Mouse (Mus musculus) liver, adult (tissue): ENCODE data around the gene Esp4.
"Not testable (repeated sequence)": the region's sequence is repeated elsewhere in the genome, so short reads cannot be mapped to it uniquely, and the experiment has no call there.

ENCODE experiments used
- GATA4 ChIP-seq: IDR thresholded peaks from 2 replicates; pipeline ENCODE4 v1.6.1; 2014; ENCODE audit warnings: mild to moderate bottlenecking, low read length; ENCODE audit not compliant: insufficient replicate concordance

Gene Esp4

DNA sequence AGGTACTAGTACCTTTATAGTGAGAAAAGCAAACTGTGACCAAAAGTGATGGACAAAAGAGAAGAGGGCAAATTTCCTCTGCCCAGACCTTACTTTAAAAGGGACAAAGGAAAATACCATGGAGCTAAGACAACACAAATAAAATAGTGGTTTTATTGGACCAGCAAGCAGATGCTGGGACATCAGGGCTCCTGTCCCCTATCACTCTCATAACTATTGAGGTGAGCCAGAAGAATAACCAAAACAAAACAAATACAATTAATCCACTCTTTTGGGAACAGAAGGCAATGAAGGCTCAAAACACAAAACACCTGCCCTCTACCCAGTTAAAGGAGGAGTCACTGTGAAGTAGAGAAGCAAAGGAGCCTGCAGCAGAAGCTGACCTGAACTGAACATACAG is at the start of gene Esp4:
Gene Esp4 (plus strand): TSS at position 301 of the 400 bp plus-strand sequence.
- TF ChIP-seq GATA4 = no peak

- no peak for TF ChIP-seq GATA4
Measured at GRCm38 (mm10) chr17:40553470-40553869, 44.9 kb upstream of the Esp4 start.

DNA sequence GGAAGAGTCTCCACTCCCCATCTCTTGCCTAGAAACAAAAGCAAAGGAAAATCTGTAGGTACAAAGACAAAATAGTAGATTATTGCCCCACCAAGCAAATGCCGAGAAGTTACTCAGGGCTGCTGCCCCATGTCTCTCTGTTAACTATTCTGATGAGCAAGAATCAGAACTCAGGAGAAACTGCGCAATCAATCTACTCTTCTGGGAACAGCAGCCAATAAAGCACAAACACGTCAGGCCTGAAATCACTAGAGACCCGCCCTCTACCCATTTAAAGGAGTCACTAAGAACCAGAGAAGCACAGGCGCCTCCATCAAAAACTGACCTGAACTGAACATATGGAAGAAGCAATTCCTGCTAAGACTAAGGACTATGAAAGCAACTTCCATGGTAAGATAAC is 37.2 kb upstream of the Esp4 start, which contains the start of gene Esp6:
Gene Esp6 (plus strand): TSS at position 301 of the 400 bp plus-strand sequence.
- no peak for TF ChIP-seq GATA4

- TF ChIP-seq GATA4 = no peak
Measured at GRCm38 (mm10) chr17:40591297-40591696, 7.1 kb upstream of the Esp4 start.

DNA sequence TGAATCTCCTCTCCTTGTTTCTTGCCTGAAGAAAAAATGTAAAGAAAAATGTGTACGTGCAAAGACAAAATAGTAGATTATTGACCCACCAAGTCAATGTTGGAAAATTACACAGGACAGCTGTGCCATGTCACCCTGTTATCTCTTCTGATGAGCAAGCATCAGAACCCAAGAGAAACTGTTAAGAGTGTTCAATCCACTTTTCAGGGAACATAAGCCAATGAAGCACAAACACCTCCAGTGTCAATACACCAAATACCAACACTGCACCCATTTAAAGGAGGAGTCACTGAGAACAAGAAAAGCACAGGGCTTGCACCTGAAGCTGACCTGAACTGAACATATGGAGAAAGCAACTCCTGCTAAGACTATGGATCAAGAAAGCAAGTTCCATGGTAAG is 33.4 kb downstream of the Esp4 start, which contains the start of gene Esp3:
Gene Esp3 (plus strand): TSS at position 301 of the 400 bp plus-strand sequence.
- TF ChIP-seq GATA4 = not testable (repeated sequence)
